In genomic region chr5:125475030-125475429, GRCm38 (mm10) we compare ENCODE assay signal across 8 mouse cellular contexts. TPM values are rescaled to one million over a fixed set of nuclear protein-coding genes. Genes with fewer than 3 reads are reported as not detected.
DNase-seq lines count a peak whose midpoint lies in the region; ATAC-seq and TF ChIP-seq lines count a peak whose summit lies in the region.

No protein-coding gene starts in this region.

- no peaks in the 10 kb centered on the region for H3K27me3 ChIP-seq in kidney, embryonic 14.5 days (ENCODE audit: control insufficient read depth, insufficient read depth, low read length)
- H3K27me3 ChIP-seq in embryonic facial prominence, embryonic 10.5 days (replicated peaks; ENCODE audit: low read depth, poor library complexity, severe bottlenecking), result no peaks in the 10 kb centered on the region
- H3K27me3 ChIP-seq in intestine, embryonic 15.5 days (replicated peaks), result no peaks in the 10 kb centered on the region
- no peaks in the 10 kb centered on the region for H3K27me3 ChIP-seq in midbrain, postnatal 0 days (ENCODE audit: insufficient read depth, low read length)

- H3K4me1 ChIP-seq in kidney, embryonic 14.5 days (ENCODE audit: control insufficient read depth, insufficient read depth, low read length), result peaks cover 17% of the 10 kb centered on the region
- peaks cover 36% of the 10 kb centered on the region for H3K4me1 ChIP-seq in embryonic facial prominence, embryonic 10.5 days
- peaks cover 26% of the 10 kb centered on the region for H3K4me1 ChIP-seq in intestine, embryonic 15.5 days (replicated peaks)
- peaks cover 14% of the 10 kb centered on the region for H3K4me1 ChIP-seq in midbrain, postnatal 0 days (ENCODE audit: insufficient read depth, low read length)

- peak overlapping the region; percentile 81 for H3K4me3 ChIP-seq in kidney, embryonic 14.5 days (ENCODE audit: low read length)
- H3K4me3 ChIP-seq in embryonic facial prominence, embryonic 10.5 days, result peak overlapping the region; percentile 92
- H3K4me3 ChIP-seq in intestine, embryonic 15.5 days (replicated peaks), result peak overlapping the region; percentile 95
- peak overlapping the region; percentile 85 for H3K4me3 ChIP-seq in midbrain, postnatal 0 days (ENCODE audit: low read depth, low read length)

- H3K9me3 ChIP-seq in kidney, embryonic 14.5 days (ENCODE audit: control insufficient read depth, low read length), result no peaks in the 10 kb centered on the region
- no peaks in the 10 kb centered on the region for H3K9me3 ChIP-seq in embryonic facial prominence, embryonic 10.5 days
- no peaks in the 10 kb centered on the region for H3K9me3 ChIP-seq in intestine, embryonic 15.5 days
- H3K9me3 ChIP-seq in midbrain, postnatal 0 days (ENCODE audit: low read length), result no peaks in the 10 kb centered on the region

- DNase-seq in kidney, postnatal 14 days, result no peak
- DNase-seq in embryonic facial prominence, embryonic 10.5 days (ENCODE audit: low spot score), result no peak
- DNase-seq in midbrain, postnatal 0 days (ENCODE audit: low spot score), result no peak
- DNase-seq in urinary bladder, postnatal 25 days (ENCODE audit: low spot score), result no peak
- DNase-seq in frontal cortex, postnatal 10 days (ENCODE audit: low spot score in 2 of 2), result no peak
- DNase-seq in urinary bladder, postnatal 10 days (ENCODE audit: low spot score), result no peak

- H3K27ac ChIP-seq in kidney, embryonic 14.5 days (ENCODE audit: low read depth, low read length), result no peak overlapping the region
- peak overlapping the region; percentile 84 for H3K27ac ChIP-seq in embryonic facial prominence, embryonic 10.5 days (replicated peaks)
- no peak overlapping the region for H3K27ac ChIP-seq in intestine, embryonic 15.5 days
- peak overlapping the region; percentile 77; the same call in 1 of the 2 replicates for H3K27ac ChIP-seq in midbrain, postnatal 0 days (ENCODE audit: low read depth, low read length)

- peak overlapping the region; percentile 90 for H3K4me2 ChIP-seq in kidney, embryonic 14.5 days (replicated peaks; ENCODE audit: low read depth, low read length)
- peak overlapping the region; percentile 85 for H3K4me2 ChIP-seq in intestine, embryonic 15.5 days (replicated peaks)
- H3K4me2 ChIP-seq in midbrain, postnatal 0 days (ENCODE audit: low read depth, low read length, poor library complexity, severe bottlenecking), result peak overlapping the region; percentile 89

- no peak for TF ChIP-seq CTCF in midbrain, postnatal 0 days (IDR thresholded peaks at IDR 0.05)

- peak overlapping the region; percentile 76; the same call in 1 of the 2 replicates for H3K9ac ChIP-seq in kidney, embryonic 14.5 days (ENCODE audit: low read depth, low read length)
- H3K9ac ChIP-seq in intestine, embryonic 15.5 days, result no peak overlapping the region; the same call in 1 of the 2 replicates
- H3K9ac ChIP-seq in midbrain, postnatal 0 days (replicated peaks; ENCODE audit: low read length, poor library complexity, severe bottlenecking), result no peak overlapping the region

- no peak for ATAC-seq in kidney, embryonic 14.5 days (ENCODE audit: low FRiP score, low TSS enrichment)
- no peak for ATAC-seq in intestine, embryonic 15.5 days
- no peak for ATAC-seq in midbrain, postnatal 0 days (ENCODE audit: low FRiP score)

- no peaks in the 10 kb centered on the region for H3K36me3 ChIP-seq in kidney, embryonic 14.5 days (ENCODE audit: control insufficient read depth, insufficient read depth, low read length)
- peaks cover 14% of the 10 kb centered on the region for H3K36me3 ChIP-seq in embryonic facial prominence, embryonic 10.5 days (replicated peaks)
- no peaks in the 10 kb centered on the region for H3K36me3 ChIP-seq in intestine, embryonic 15.5 days
- no peaks in the 10 kb centered on the region for H3K36me3 ChIP-seq in midbrain, postnatal 0 days (ENCODE audit: insufficient read depth, low read length)

- WGBS in kidney, embryonic 14.5 days, result 60% methylated on average over 12 of the region's 12 CpGs
- 58% methylated on average over 12 of the region's 12 CpGs for WGBS in embryonic facial prominence, embryonic 10.5 days
- 58% methylated on average over 12 of the region's 12 CpGs for whole genome bisulfite sequencing in intestine, embryonic 15.5 days
- 63% methylated on average over 12 of the region's 12 CpGs for WGBS in midbrain, postnatal 0 days

RNA-seq across cellular contexts. Expression of gene Aacs, which starts 0.6 kb away (rescaled TPM):
- 21.0 and 36.6 TPM in 2 replicates for polyA plus RNA-seq in kidney, embryonic 14.5 days (2014; fragmentation: Nextera tagmentation; extraction: Ambion mirVana)
- polyA plus RNA-seq in embryonic facial prominence, embryonic 10.5 days (2016; fragmentation: Nextera tagmentation; extraction: Ambion mirVana), result 51.2 and 60.1 TPM in 2 replicates
- 73.0 and 77.0 TPM in 2 replicates for polyA plus RNA-seq in intestine, embryonic 15.5 days (2015; fragmentation: Nextera tagmentation; extraction: Ambion mirVana)
- 104 and 112 TPM in 2 replicates for total RNA-seq in midbrain, postnatal 0 days (2014; rRNA removed)
- polyA plus RNA-seq in midbrain, postnatal 0 days (2015; fragmentation: Nextera tagmentation; extraction: Ambion mirVana), result 84.8 and 86.5 TPM in 2 replicates

RNA-seq across cellular contexts. Expression of gene Bri3bp, which starts 33.7 kb away (rescaled TPM):
- polyA plus RNA-seq in kidney, embryonic 14.5 days (2014; fragmentation: Nextera tagmentation; extraction: Ambion mirVana), result 29.6 and 39.8 TPM in 2 replicates
- 50.9 and 52.2 TPM in 2 replicates for polyA plus RNA-seq in embryonic facial prominence, embryonic 10.5 days (2016; fragmentation: Nextera tagmentation; extraction: Ambion mirVana)
- polyA plus RNA-seq in intestine, embryonic 15.5 days (2015; fragmentation: Nextera tagmentation; extraction: Ambion mirVana), result 59.6 and 60.4 TPM in 2 replicates
- total RNA-seq in midbrain, postnatal 0 days (2014; rRNA removed), result 89.5 and 96.0 TPM in 2 replicates
- 42.3 and 43.9 TPM in 2 replicates for polyA plus RNA-seq in midbrain, postnatal 0 days (2015; fragmentation: Nextera tagmentation; extraction: Ambion mirVana)

RNA-seq across cellular contexts. Expression of gene Dhx37, which starts 41.1 kb away (rescaled TPM):
- 7.7 and 14.4 TPM in 2 replicates for polyA plus RNA-seq in kidney, embryonic 14.5 days (2014; fragmentation: Nextera tagmentation; extraction: Ambion mirVana)
- 24.1 and 24.2 TPM in 2 replicates for polyA plus RNA-seq in embryonic facial prominence, embryonic 10.5 days (2016; fragmentation: Nextera tagmentation; extraction: Ambion mirVana)
- polyA plus RNA-seq in intestine, embryonic 15.5 days (2015; fragmentation: Nextera tagmentation; extraction: Ambion mirVana), result 10.7 and 11.3 TPM in 2 replicates
- 17.8 and 32.9 TPM in 2 replicates for total RNA-seq in midbrain, postnatal 0 days (2014; rRNA removed)
- polyA plus RNA-seq in midbrain, postnatal 0 days (2015; fragmentation: Nextera tagmentation; extraction: Ambion mirVana), result 10.9 TPM in 2 replicates

RNA-seq across cellular contexts. Expression of gene Tmem132b, which starts 56.5 kb away (rescaled TPM):
- 0.24 and 0.46 TPM in 2 replicates for polyA plus RNA-seq in kidney, embryonic 14.5 days (2014; fragmentation: Nextera tagmentation; extraction: Ambion mirVana)
- 0.23 and 0.34 TPM in 2 replicates for polyA plus RNA-seq in embryonic facial prominence, embryonic 10.5 days (2016; fragmentation: Nextera tagmentation; extraction: Ambion mirVana)
- 0.25 and 0.28 TPM in 2 replicates for polyA plus RNA-seq in intestine, embryonic 15.5 days (2015; fragmentation: Nextera tagmentation; extraction: Ambion mirVana)
- 27.8 and 36.2 TPM in 2 replicates for total RNA-seq in midbrain, postnatal 0 days (2014; rRNA removed)
- 4.8 and 6.4 TPM in 2 replicates for polyA plus RNA-seq in midbrain, postnatal 0 days (2015; fragmentation: Nextera tagmentation; extraction: Ambion mirVana)

Comparison
In these comparisons a context has a peak if more than half of its experiments do, and no peak if none do; other contexts are left out.
1. H3K27ac ChIP-seq: peak in embryonic facial prominence, embryonic 10.5 days (single experiment) and midbrain, postnatal 0 days (single experiment); none in kidney, embryonic 14.5 days (single experiment) and intestine, embryonic 15.5 days (single experiment).
2. Peak in every context shown above with its lines, with median percentiles within 50 percentile points of each other: H3K4me2 ChIP-seq and H3K4me3 ChIP-seq.